Mouse (Mus musculus): ENCODE data around the gene Plcd1.

GRCm38 (mm10) chr9:119091581-119092310 lies 1.6 kb downstream of the Plcd1 start:
- TF ChIP-seq CTCF (IDR thresholded peaks at IDR 0.05; ENCODE audit: control insufficient read depth, insufficient read depth, insufficient read length) (no peak), USF1 (IDR thresholded peaks at IDR 0.05; ENCODE audit: low read depth) (no peak)

Measured in C2C12 (cell line).